Mouse (Mus musculus): Measurements from ENCODE around the gene Slc19a1. TPM values are rescaled to one million over a fixed set of nuclear protein-coding genes. Genes with fewer than 3 reads are reported as not detected.
A peak's percentile ranks its signal among the peaks of the same experiment; 100 is the strongest.

The Slc19a1 gene
- polyA plus RNA-seq, 1 experiment from 2014 or later, result 33.1 TPM

- ATAC-seq (no peak), DNase-seq (ENCODE audit: low spot score) (no peak)
- Histone ChIP-seq H3K27ac (ENCODE audit: low read depth, low read length) (no peak overlapping the region), H3K9me3 (replicated peaks; ENCODE audit: control insufficient read depth, low read length) (no peaks in the 10 kb centered on the region), H3K4me3 (ENCODE audit: low read depth, low read length) (no peak overlapping the region), H3K9ac (ENCODE audit: low read length) (no peak overlapping the region), H3K4me2 (ENCODE audit: low read length) (no peak overlapping the region), H3K27me3 (replicated peaks; ENCODE audit: control insufficient read depth, insufficient read depth, low read length) (no peaks in the 10 kb centered on the region), H3K36me3 (ENCODE audit: control insufficient read depth, insufficient read depth, low read length) (no peaks in the 10 kb centered on the region), H3K4me1 (ENCODE audit: control insufficient read depth, insufficient read depth, low read length) (no peaks in the 10 kb centered on the region)
- 76% methylated on average over 6 of the region's 6 CpGs for WGBS
Observed at GRCm38 (mm10) chr10:77028782-77029296, 3.2 kb upstream of the Slc19a1 start.

GRCm38 (mm10) chr10:77029761-77030160 lies 2.3 kb upstream of the Slc19a1 start:
- H3K9me3 ChIP-seq (replicated peaks; ENCODE audit: control insufficient read depth, low read length), result no peaks in the 10 kb centered on the region
- DNase-seq (ENCODE audit: low spot score), result no peak
- H3K27me3 ChIP-seq (replicated peaks; ENCODE audit: control insufficient read depth, insufficient read depth, low read length), result no peaks in the 10 kb centered on the region
- H3K4me1 ChIP-seq (ENCODE audit: control insufficient read depth, insufficient read depth, low read length), result peaks cover 8% of the 10 kb centered on the region
- no peak overlapping the region for H3K4me2 ChIP-seq (ENCODE audit: low read length)
- H3K36me3 ChIP-seq (ENCODE audit: control insufficient read depth, insufficient read depth, low read length), result no peaks in the 10 kb centered on the region
- 90% methylated on average over 4 of the region's 4 CpGs for WGBS
- H3K27ac ChIP-seq (ENCODE audit: low read depth, low read length), result no peak overlapping the region
- no peak overlapping the region for H3K9ac ChIP-seq (ENCODE audit: low read length)
- ATAC-seq, result no peak
- H3K4me3 ChIP-seq (ENCODE audit: low read depth, low read length), result no peak overlapping the region

- H3K9ac ChIP-seq (ENCODE audit: low read length), result no peak overlapping the region
- 84% methylated on average over 5 of the region's 5 CpGs for WGBS
- H3K9me3 ChIP-seq (replicated peaks; ENCODE audit: control insufficient read depth, low read length), result no peaks in the 10 kb centered on the region
- DNase-seq (ENCODE audit: low spot score), result no peak
- ATAC-seq, result no peak
- no peak overlapping the region for H3K4me2 ChIP-seq (ENCODE audit: low read length)
- H3K27ac ChIP-seq (ENCODE audit: low read depth, low read length), result no peak overlapping the region
- no peaks in the 10 kb centered on the region for H3K36me3 ChIP-seq (ENCODE audit: control insufficient read depth, insufficient read depth, low read length)
- no peak overlapping the region for H3K4me3 ChIP-seq (ENCODE audit: low read depth, low read length)
- H3K4me1 ChIP-seq (ENCODE audit: control insufficient read depth, insufficient read depth, low read length), result peaks cover 8% of the 10 kb centered on the region
- H3K27me3 ChIP-seq (replicated peaks; ENCODE audit: control insufficient read depth, insufficient read depth, low read length), result no peaks in the 10 kb centered on the region
Observed at GRCm38 (mm10) chr10:77030666-77031065, 1.4 kb upstream of the Slc19a1 start.

GRCm38 (mm10) chr10:77032591-77033322 lies 716 bp downstream of the Slc19a1 start:
- Histone ChIP-seq H3K9ac (ENCODE audit: low read length) (peak overlapping the region; percentile 77), H3K27me3 (replicated peaks; ENCODE audit: control insufficient read depth, insufficient read depth, low read length) (no peaks in the 10 kb centered on the region), H3K36me3 (ENCODE audit: control insufficient read depth, insufficient read depth, low read length) (no peaks in the 10 kb centered on the region), H3K4me3 (ENCODE audit: low read depth, low read length) (peak overlapping the region; percentile 56), H3K4me1 (ENCODE audit: control insufficient read depth, insufficient read depth, low read length) (peaks cover 8% of the 10 kb centered on the region), H3K9me3 (replicated peaks; ENCODE audit: control insufficient read depth, low read length) (no peaks in the 10 kb centered on the region), H3K27ac (ENCODE audit: low read depth, low read length) (peak overlapping the region; percentile 52; the same call in 1 of the 2 replicates), H3K4me2 (ENCODE audit: low read length) (peak overlapping the region; percentile 85)
- under 1% methylated on average over 49 of the region's 49 CpGs for WGBS
- ATAC-seq (peak; percentile 96), DNase-seq (ENCODE audit: low spot score) (peak; percentile 98)

- H3K9me3 ChIP-seq (replicated peaks; ENCODE audit: control insufficient read depth, low read length), result no peaks in the 10 kb centered on the region
- H3K4me2 ChIP-seq (ENCODE audit: low read length), result peak overlapping the region; percentile 85
- no peaks in the 10 kb centered on the region for H3K27me3 ChIP-seq (replicated peaks; ENCODE audit: control insufficient read depth, insufficient read depth, low read length)
- under 1% methylated on average over 30 of the region's 30 CpGs for WGBS
- H3K4me3 ChIP-seq (ENCODE audit: low read depth, low read length), result peak overlapping the region; percentile 56
- peak overlapping the region; percentile 77 for H3K9ac ChIP-seq (ENCODE audit: low read length)
- H3K36me3 ChIP-seq (ENCODE audit: control insufficient read depth, insufficient read depth, low read length), result peaks cover 3% of the 10 kb centered on the region
- DNase-seq (ENCODE audit: low spot score) (peak; percentile 47), ATAC-seq (peak; percentile 81)
- peaks cover 8% of the 10 kb centered on the region for H3K4me1 ChIP-seq (ENCODE audit: control insufficient read depth, insufficient read depth, low read length)
- H3K27ac ChIP-seq (ENCODE audit: low read depth, low read length), result peak overlapping the region; percentile 52; the same call in 1 of the 2 replicates
Observed at GRCm38 (mm10) chr10:77033323-77034025, 1.4 kb downstream of the Slc19a1 start.

- ATAC-seq, result no peak
- Histone ChIP-seq H3K36me3 (ENCODE audit: control insufficient read depth, insufficient read depth, low read length) (peaks cover 22% of the 10 kb centered on the region), H3K9me3 (replicated peaks; ENCODE audit: control insufficient read depth, low read length) (no peaks in the 10 kb centered on the region), H3K9ac (ENCODE audit: low read length) (no peak overlapping the region), H3K4me3 (ENCODE audit: low read depth, low read length) (no peak overlapping the region), H3K27ac (ENCODE audit: low read depth, low read length) (no peak overlapping the region), H3K27me3 (replicated peaks; ENCODE audit: control insufficient read depth, insufficient read depth, low read length) (no peaks in the 10 kb centered on the region), H3K4me2 (ENCODE audit: low read length) (no peak overlapping the region), H3K4me1 (ENCODE audit: control insufficient read depth, insufficient read depth, low read length) (peaks cover 8% of the 10 kb centered on the region)
- DNase-seq (ENCODE audit: low spot score), result no peak
- WGBS, result 90% methylated on average over 6 of the region's 6 CpGs
Observed at GRCm38 (mm10) chr10:77035487-77035886, 3.4 kb downstream of the Slc19a1 start.

- ATAC-seq (no peak), DNase-seq (ENCODE audit: low spot score) (no peak)
- H3K27ac ChIP-seq (ENCODE audit: low read depth, low read length), result no peak overlapping the region
- no peak overlapping the region for H3K9ac ChIP-seq (ENCODE audit: low read length)
- WGBS, result 65% methylated on average over 8 of the region's 8 CpGs
- peaks cover 50% of the 10 kb centered on the region for H3K36me3 ChIP-seq (ENCODE audit: control insufficient read depth, insufficient read depth, low read length)
- H3K4me1 ChIP-seq (ENCODE audit: control insufficient read depth, insufficient read depth, low read length), result peaks cover 8% of the 10 kb centered on the region
- no peaks in the 10 kb centered on the region for H3K9me3 ChIP-seq (replicated peaks; ENCODE audit: control insufficient read depth, low read length)
- H3K4me3 ChIP-seq (ENCODE audit: low read depth, low read length), result no peak overlapping the region
- H3K4me2 ChIP-seq (ENCODE audit: low read length), result no peak overlapping the region
- no peaks in the 10 kb centered on the region for H3K27me3 ChIP-seq (replicated peaks; ENCODE audit: control insufficient read depth, insufficient read depth, low read length)
Observed at GRCm38 (mm10) chr10:77038579-77039174, 6.6 kb downstream of the Slc19a1 start.

GRCm38 (mm10) chr10:77048196-77048595 lies 16.2 kb downstream of the Slc19a1 start:
- ATAC-seq (no peak), DNase-seq (ENCODE audit: low spot score) (no peak)
- Histone ChIP-seq H3K9me3 (replicated peaks; ENCODE audit: control insufficient read depth, low read length) (no peaks in the 10 kb centered on the region), H3K27ac (ENCODE audit: low read depth, low read length) (no peak overlapping the region), H3K4me3 (ENCODE audit: low read depth, low read length) (no peak overlapping the region), H3K4me2 (ENCODE audit: low read length) (no peak overlapping the region), H3K9ac (ENCODE audit: low read length) (no peak overlapping the region), H3K27me3 (replicated peaks; ENCODE audit: control insufficient read depth, insufficient read depth, low read length) (no peaks in the 10 kb centered on the region), H3K4me1 (ENCODE audit: control insufficient read depth, insufficient read depth, low read length) (no peaks in the 10 kb centered on the region), H3K36me3 (ENCODE audit: control insufficient read depth, insufficient read depth, low read length) (peaks cover 67% of the 10 kb centered on the region)
- WGBS, result 83% methylated on average over 4 of the region's 4 CpGs

Measured in forebrain, embryonic 14.5 days (tissue).